Mouse (Mus musculus): ENCODE data around the gene Rnf19b.

Rnf19b gene

DNA sequence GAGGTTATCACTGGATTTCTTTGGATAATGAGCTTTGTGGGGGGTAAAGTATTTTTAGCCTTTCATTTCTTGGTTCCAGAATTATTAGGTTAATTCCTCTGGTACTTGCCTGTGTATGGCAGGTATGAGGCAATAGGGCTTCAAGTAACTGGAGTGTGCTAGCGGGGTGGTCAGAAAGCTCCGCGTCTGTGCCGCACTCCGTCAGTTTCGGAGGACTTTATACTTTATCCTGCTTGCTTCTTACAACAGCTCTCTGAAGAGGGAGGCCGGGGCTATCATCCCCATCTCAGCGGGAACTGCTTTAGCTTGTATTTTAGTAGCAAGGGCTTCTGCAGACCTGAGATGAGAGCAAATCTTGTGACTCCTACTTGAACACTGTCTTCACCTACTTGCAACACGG, 21.1 kb downstream of the Rnf19b start:
- DNase-seq (ENCODE audit: low spot score in 2 of 2), result no peak

DNA sequence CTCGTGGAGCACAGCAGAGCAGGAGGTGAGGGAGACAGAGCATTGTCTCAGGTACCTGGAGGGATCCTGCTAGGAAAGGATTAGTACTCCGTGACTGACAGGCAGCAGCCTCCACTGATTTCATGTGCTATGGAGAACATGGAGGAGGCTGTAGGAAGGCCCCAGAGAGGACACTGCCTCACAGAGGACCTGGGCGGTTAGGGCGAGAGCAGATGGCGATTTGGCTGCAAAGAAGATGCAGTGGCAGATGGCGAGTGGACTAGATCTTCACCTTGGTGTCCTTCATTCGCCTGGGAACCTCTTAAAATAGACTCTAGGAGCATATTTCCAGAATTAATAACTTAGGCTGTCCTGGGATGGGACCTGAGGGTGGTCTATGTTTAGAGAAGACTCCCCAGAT, 23.0 kb downstream of the Rnf19b start:
- DNase-seq (ENCODE audit: low spot score in 2 of 2), result no peak

DNA sequence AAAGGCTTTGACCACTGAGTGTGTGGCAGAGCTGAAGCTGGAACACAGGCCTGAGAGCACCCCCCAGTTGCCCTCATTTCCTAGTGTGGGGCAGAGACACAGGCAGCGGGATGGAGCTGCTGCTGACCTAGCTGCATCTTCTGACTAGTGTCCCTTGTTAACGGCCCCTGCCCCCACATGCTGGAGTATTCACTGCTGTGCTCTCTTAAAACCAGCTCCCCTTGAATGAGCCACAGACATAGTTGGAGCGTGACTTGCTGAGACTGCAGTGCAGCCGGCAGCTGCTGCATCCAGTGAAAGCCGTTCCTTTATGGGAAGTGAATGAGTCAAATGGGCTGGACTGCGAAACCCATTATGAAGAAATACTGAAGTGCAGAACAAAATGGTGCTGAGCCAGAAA, 23.4 kb downstream of the Rnf19b start:
- DNase-seq (ENCODE audit: low spot score in 2 of 2), result no peak

DNA sequence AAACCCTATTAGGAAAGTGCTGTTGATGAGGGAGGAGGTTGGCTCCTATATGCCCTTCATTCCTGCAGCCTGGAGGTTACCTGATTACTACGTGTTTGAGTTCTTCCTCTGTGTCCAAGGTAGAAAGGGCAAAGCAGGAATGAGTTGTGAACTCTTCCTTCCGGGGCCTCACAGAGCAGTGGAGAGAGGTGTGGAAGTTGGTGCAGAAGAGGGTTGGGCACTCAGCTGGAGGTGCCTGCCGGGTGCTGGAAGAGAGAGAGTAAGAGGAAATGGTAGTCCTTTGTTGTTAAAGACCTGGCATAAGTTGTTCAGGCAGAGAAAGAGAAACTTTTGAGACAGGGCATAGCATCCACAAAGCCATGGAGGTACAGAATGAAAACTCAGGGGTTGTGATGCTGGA, 23.9 kb downstream of the Rnf19b start:
- DNase-seq (ENCODE audit: low spot score in 2 of 2), result no peak

DNA sequence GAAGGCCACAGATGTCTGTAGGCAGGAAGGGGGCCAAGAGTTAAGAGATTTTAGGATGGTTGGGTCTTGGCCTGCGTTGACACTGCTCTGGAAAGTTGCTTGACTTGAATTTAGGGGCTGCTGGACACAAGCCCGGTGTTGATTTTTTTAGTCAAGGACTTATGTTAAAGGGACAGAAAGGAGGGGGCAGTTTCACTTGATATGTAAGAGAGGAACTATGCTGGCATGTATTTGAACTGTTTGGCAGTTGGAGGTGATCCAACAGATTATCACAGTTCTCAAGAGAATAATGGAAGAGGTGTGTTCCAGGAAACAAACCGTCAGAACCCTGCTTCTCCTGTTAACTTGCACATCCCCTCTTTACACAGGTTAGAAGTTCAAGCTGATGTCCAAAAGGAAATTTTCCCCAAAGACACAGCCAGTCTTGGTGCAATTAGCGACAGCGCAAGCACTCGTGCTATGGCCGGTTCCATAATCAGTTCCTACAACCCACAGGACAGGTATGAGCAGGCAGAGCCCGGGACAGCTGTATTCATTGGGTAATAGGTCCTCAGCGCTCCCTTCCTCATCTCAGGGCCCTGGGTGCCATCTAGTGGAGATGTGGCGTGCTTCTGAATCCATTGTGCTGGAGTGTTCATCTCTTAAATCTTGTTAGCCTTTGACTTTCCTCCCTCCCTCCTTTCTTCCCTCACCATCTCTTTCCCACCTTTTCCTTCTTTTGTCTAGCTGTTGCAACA, 24.5 kb downstream of the Rnf19b start:
- DNase-seq (ENCODE audit: low spot score in 2 of 2), result peak; percentile 26 to 76

DNA sequence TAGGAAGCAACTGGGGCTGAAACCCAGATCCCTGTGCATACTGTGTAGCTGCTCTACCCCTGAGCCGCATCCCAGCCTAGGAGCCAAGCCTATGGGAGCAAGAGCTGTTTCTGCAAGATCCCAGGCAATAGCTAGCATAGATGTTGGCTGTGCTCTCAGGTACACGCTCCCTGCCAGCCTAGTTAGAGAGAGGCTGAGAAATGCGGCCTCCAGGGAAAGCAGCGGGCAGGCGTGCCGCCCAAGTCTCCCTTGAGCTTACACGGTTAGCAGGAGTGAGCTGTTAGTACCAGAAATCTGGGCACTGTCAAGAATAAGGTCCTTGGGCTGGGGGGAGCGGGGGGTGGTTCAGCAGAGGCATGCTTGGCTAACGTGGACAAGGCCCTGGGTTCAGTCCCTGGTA, 26.8 kb downstream of the Rnf19b start:
- no peak for DNase-seq (ENCODE audit: low spot score in 2 of 2)

DNA sequence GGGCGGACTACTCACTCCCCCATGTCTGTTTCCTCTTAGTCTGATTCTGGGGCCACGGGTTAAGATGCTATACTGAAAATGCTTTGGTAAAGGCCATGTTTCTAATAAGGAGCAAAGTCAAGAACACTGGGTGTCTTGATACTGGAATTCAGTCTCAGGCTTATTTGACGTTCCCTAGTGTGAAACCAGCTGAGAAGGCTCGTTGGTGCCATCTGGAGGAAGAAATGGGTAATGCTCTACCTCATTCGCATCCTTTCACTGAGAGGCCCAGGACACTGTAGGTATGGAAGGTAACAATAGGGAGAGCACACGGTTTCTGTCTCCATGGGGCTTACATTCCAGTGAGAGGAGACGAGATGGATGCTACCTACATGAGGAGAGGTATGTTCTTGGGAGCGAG, 28.0 kb downstream of the Rnf19b start:
- DNase-seq (ENCODE audit: low spot score in 2 of 2), result peak; percentile 68 to 81

DNA sequence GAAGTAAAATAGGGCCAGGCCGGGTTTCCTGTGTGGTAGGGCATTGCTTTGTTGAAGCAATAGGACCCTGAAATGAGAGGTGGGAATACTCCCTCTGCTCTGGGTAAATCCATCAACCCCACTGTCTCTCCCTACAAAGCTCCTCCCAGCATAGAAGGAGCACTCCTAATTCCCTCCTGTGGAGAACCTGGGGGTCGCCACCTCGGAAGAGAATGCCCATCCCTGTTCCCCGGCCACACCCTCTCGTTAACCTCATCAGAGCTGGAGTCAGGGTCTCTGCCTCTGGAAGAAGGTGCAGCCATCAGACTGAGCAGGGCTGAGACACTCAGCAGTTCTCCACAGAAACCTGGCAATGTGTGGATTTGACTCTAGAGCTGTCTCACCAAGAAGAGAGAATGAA, 29.8 kb downstream of the Rnf19b start:
- no peak for DNase-seq (ENCODE audit: low spot score in 2 of 2)

DNA sequence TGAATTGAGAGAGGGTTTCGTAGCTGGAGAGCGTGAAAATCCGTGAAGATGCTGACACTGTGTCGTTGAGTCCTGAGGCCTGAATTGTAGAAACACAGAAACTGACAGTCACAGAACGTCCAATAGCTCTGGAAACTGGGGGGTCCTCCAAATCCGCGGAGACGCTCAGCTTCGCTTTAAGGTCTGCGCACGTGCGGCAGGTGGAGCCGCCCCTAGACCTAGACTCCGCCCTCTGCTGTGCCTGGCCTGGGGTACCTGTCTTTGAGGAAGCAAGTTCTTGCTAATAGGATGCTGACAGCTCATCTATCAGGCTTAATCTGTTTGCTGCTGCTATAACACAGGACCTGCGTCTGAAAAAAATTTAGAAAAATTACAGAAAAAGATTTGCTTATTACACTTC, 37.2 kb downstream of the Rnf19b start:
- DNase-seq (ENCODE audit: low spot score in 2 of 2), result no peak

DNA sequence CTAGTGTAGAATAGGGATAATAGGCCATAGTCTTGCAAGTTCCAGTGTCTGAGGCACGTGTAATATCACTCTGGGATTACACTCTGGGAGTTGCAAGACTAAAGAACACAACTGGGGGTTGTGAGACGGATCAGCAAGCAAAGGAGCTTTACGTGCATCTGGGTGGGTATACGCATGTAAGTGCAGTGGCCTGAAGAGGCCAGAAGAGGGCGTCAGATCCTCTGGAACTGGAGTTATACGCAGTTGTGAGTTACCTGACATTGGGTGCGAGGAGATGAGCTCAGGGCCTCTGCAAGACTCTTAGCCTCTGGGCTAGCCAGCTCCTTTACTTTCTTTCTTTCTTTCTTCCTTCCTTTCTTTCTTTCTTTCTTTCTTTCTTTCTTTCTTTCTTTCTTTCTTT, 38.9 kb downstream of the Rnf19b start:
- DNase-seq (ENCODE audit: low spot score in 2 of 2), result no peak

DNA sequence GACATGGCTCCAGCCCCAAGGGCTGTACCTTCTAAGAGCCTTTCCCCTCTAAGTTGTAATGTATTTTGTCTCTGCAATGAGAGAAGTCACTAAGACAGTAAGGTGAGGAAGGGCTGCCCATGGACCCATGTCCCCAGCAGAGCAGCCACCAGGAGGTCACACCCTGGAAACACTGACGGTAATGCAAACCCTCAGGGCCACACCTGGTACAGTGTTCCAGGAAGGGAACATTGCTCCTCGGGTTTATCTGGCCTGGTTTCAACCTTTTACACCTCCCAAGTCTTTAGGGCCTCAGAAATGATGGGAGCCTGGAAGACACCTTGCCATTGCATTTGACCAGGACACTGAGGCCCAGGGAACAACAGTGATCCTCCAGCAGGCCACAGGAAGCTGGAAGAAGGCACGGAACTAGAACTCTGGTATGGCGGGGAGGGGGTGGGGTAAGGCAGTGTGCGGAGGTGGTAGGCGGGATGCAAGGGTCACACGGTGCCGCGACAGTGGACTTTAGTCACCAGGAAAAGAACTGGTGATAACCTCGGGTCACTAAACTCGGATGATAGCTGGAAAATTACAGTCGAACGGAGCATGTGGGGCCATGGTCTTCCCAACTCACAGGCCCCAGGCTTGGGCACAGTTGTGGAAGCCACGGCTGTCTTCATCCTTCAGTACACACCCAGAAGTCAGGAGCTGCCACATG, 44.2 kb downstream of the Rnf19b start:
- no peak for DNase-seq (ENCODE audit: low spot score in 2 of 2)

DNA sequence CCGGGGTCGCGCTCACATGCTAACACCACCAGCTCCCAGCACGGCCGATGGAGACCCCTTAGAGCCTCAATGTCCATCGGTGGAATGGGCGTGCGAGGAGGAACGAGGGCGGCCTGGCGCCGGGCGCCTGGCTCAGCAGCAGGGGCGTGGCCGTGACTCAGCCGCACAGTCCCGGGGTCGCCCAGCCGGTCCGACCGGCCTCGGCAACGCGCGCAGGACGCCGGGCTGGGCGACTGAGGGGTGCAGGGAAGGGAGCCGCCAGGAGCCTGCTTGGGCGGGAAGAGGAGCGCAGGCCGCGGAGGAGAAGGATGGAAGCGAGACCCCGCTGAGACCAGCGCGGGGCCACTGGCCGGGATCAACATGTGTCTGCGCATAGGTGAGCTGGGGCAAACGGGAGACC, 47.3 kb downstream of the Rnf19b start, which contains the start of gene Tmem54:
Gene Tmem54, plus strand, starts transcription at position 193 of the 400 bp plus-strand sequence.
- DNase-seq (ENCODE audit: low spot score in 2 of 2), result no peak

DNA sequence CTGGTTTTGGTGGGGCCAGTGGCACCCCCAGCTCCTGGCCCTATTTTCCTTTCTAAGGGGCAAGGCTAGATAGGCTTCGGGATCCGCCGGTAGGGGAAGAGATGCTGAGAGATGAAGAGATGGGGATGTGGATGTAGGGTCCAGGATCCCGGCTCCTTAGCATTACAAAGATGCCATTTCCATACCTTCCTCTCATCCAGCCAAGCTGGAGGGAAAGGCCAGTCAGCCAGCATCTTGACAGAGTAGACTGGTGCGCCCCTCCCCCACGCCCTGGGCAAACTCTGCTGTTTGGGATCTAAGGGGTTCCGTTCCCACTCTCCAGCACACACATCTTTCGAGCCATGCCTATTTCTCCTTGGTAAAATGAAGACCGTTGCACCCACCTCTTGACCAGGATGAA, 48.0 kb downstream of the Rnf19b start:
- no peak for DNase-seq (ENCODE audit: low spot score in 2 of 2)

DNA sequence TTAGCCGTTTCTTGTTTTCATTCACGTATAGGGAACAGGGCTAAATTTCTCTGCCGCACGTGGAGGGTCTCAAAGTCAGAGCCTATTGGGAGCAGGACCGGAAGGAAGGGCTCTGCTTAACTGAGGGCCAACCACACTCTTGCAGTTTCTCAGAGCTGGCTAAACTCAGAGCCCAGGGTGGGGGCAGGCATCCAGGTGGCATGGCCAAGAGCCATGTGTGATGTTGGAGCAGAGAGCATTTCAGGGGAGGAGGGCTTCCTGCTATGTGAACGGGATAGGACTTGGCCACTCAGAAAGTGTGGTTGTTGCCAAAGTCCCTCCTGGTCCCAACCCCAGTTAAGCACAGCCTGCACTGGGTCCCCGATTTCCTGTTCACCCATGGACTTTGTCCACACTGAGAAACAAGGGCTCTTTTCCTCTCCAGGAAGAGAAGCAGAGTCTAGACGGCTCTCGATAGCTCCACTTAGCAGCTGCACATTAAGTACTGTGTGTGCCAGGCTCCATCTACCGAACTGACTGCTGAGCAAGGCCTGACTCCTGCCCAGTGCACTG, 49.4 kb downstream of the Rnf19b start:
- no peak for DNase-seq (ENCODE audit: low spot score in 2 of 2)

DNA sequence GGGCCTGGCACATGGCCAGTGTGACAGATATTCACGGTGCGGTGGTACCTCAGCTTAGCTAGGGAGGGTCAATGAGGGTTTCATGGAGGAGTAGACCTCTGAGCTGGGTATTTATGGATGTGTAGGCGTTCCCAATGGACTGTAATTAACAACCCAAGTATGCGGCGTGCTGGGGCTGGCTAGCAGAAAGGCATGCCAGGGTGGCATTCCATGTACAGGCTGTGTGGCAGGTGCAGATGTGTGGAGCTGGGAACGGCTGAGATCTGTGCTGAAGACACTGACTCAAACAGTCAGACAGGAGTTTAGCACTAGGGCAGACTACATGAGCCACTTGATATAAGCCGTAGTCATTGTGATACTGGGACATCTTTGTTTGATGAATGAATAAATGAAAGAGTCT, 50.6 kb downstream of the Rnf19b start:
- no peak for DNase-seq (ENCODE audit: low spot score in 2 of 2)

DNA sequence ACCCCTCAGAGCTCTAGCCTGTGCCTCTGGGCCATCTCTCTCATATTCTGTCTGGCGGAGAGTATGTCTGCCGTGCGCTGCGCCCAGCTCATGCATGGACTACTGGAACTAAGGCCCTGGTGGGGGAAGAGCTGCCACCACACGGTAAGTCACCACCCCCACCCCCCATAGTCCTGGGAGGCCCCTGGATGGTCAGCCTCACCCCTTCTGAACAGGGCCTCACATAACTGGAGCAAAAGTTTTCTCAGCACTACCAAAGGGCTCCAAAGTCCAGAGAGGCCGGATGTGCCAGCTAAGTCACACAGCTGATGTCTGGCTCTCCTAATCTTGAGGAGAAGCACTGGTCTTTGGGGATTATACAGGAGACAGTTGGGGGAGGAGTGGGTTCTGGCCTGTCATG, 52.7 kb downstream of the Rnf19b start:
- DNase-seq (ENCODE audit: low spot score in 2 of 2), result no peak

DNA sequence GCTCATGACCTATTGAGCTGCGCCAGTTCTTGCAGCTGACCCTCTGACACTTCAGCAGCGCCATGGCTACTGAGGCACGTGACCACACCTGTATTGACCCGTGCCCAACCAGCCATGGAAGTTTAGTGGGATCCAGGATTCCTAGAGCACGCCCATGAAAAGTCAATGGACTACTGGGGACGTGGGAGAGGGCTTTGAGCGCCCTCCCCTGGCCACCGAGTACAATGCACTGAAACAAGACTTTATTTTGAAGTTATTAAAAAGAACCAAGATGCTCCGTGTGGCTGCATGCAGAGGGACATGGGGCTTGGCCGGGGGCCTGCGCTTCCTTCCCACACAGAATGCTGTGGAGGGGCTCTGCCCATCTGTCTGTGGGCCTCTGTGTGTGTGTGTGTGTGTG, 53.3 kb downstream of the Rnf19b start:
- no peak for DNase-seq (ENCODE audit: low spot score in 2 of 2)

DNA sequence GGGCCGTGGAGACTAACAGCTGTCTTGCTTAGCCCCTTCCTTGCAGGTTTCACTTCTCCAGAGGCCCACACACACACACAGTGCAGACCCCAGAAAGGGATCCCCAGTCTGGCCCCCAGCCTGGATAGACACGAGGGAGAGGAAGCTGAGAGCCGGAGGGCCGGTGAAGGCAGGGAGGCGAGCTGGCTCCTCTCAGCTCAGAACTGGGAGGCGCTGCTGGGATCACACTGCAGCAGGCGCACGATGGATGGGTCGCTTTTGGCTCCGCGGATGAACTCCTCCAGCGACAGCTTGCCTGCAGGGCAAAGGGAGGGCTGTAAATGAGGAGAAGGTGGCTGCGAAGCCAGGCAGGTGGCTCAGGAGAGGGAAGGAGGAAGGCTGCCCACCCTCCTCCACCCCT, 54.2 kb downstream of the Rnf19b start:
- no peak for DNase-seq (ENCODE audit: low spot score in 2 of 2)

DNA sequence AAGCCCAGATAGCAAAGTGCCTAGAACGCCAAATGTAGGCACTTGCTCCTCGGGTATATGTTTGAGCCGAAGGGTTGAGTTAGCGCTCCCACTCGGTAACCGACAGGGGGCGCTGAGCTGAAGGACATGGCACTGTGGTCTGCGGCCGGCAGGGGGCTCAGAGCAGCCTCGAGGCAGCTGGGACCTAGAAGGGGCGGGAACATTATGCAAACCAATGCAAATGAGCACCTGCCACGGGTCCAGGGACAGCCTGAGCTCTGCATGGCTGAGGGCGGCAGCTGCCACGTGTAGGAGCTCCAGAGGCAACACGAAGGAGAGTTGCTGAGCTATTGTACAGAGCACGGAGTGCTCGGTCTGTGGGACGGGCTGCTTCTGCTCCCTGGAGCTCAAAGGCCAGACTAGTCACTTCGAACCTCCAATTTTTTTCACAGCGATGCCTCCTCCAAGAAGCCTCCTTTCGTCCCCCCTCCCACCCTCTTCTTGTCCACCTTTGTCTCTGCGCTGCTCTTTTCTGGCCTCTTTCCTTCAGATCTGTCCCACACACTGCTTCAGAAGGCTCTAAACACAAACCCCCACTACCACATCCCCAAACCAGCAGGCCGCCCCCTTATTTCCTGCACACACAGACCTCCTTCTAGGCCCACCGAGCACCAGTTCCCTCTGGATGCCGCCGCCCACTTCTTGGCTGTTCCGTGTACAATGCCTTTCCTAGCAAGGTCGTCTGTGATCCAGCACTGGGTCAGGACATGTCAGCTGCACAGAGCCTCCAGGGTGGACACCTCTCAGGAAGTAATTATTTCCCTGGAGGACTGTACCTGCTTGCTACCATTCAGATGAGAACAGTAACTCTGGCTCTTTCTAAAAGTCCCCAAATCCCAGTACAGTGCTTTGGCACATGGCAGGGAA, 55.3 kb downstream of the Rnf19b start:
- DNase-seq (ENCODE audit: low spot score in 2 of 2), result peak; percentile 37 to 79

DNA sequence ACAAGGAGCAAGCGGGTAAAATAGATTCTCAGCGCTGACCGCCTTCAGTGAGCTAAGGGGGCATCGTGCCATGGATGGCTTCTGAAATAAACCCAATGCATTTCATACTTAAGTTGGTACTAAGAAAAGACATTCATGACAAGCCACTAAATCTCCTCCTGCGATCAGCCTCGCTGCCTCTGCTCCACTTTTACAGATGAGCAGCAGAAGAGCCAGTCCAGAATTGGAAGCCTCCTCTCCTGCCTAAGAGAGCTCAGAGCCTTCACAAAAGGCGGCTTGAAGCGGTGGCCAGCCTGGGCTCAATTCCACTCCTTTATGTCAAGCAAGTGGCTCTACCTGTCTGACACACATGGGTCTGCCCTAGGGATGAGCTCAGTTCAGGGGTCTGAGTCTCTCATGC, 58.6 kb downstream of the Rnf19b start:
- no peak for DNase-seq (ENCODE audit: low spot score in 2 of 2)

DNA sequence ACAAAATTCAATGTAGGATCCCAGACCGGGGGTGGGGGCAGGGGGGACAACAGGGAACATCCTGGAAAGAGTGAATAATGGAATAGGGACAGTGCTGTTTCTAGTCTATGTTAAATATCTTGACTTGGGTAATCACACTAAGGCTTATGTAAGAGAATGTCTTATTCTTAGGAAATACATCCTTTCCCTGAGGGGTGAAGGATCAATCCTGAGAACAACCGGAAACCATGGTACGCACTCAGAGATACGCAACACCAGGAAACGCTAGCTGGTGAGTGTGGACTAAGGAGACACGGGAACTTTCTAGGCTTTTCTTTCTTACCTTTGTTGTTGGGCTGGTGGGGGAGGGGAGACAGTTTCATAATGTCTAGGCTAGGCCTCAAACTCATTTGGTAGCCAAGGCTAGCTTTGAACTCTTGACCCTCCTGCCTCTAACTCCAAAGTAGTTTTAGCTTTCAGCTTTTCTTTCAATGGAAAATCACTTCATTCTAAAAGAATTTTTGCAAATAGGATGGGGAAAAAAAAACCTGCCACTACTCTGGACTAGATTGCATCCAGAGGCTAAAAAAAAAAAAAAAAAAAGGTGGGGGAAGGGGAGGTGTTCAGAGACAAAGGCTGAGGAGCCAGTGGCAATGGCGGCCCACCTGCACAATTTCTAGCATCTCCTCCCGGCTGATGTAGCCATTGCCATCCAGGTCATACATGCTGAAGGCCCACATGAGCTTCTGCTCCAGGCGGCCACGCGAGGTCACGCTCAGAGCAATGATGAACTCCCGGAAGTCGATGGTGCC, 59.8 kb downstream of the Rnf19b start:
- no peak for DNase-seq (ENCODE audit: low spot score in 2 of 2)
